Mouse (Mus musculus): ENCODE data around the gene Fam184b. TPM values are rescaled to one million over a fixed set of nuclear protein-coding genes. Genes with fewer than 3 reads are reported as not detected.
"Not testable (repeated sequence)": the region's sequence is repeated elsewhere in the genome, so short reads cannot be mapped to it uniquely, and the experiment has no call there.

The Fam184b gene
- polyA plus RNA-seq, 1 experiment from 2014 or later = 0.79 TPM

- Histone ChIP-seq H3K9me3 (replicated peaks) (no peaks in the 10 kb centered on the region), H3K27me3 (no peaks in the 10 kb centered on the region), H3K4me1 (peaks cover 12% of the 10 kb centered on the region), H3K9ac (peak overlapping the region; percentile 76), H3K4me2 (replicated peaks) (peak overlapping the region; percentile 80), H3K36me3 (no peaks in the 10 kb centered on the region), H3K27ac (peak overlapping the region; percentile 83; the same call in 1 of the 2 replicates), H3K4me3 (peak overlapping the region; percentile 68)
- ATAC-seq (ENCODE audit: low FRiP score) = peak; percentile 18
- WGBS = 1% methylated on average over 3 of the region's 3 CpGs
These were observed 29.4 kb upstream of the Fam184b start for GRCm38 (mm10) chr5:45668831-45669230.

- 43% methylated on average over 3 of the region's 3 CpGs for WGBS
- no peak overlapping the region for H3K27ac ChIP-seq
- H3K9ac ChIP-seq = no peak overlapping the region
- H3K27me3 ChIP-seq = no peaks in the 10 kb centered on the region
- peak overlapping the region; percentile 80 for H3K4me2 ChIP-seq (replicated peaks)
- H3K4me3 ChIP-seq = no peak overlapping the region
- no peaks in the 10 kb centered on the region for H3K36me3 ChIP-seq
- no peaks in the 10 kb centered on the region for H3K9me3 ChIP-seq (replicated peaks)
- no peak for ATAC-seq (ENCODE audit: low FRiP score)
- peaks cover 12% of the 10 kb centered on the region for H3K4me1 ChIP-seq
These were observed 28.9 kb upstream of the Fam184b start for GRCm38 (mm10) chr5:45668324-45668723.

- not testable (repeated sequence) for H3K36me3 ChIP-seq; H3K27me3 ChIP-seq; H3K4me3 ChIP-seq; H3K4me1 ChIP-seq; H3K9me3 ChIP-seq (replicated peaks); H3K27ac ChIP-seq; ATAC-seq (ENCODE audit: low FRiP score); H3K9ac ChIP-seq; H3K4me2 ChIP-seq (replicated peaks)
- 94% methylated on average over 13 of the region's 13 CpGs for WGBS
These were observed 19.0 kb upstream of the Fam184b start for GRCm38 (mm10) chr5:45658406-45658805.

- Histone ChIP-seq H3K36me3 (no peaks in the 10 kb centered on the region), H3K27me3 (no peaks in the 10 kb centered on the region), H3K27ac (no peak overlapping the region), H3K4me3 (no peak overlapping the region), H3K4me2 (replicated peaks) (no peak overlapping the region), H3K9ac (no peak overlapping the region), H3K4me1 (no peaks in the 10 kb centered on the region), H3K9me3 (replicated peaks) (no peaks in the 10 kb centered on the region)
- WGBS = 77% methylated on average over 2 of the region's 2 CpGs
- ATAC-seq (ENCODE audit: low FRiP score) = no peak
These were observed 11.8 kb upstream of the Fam184b start for GRCm38 (mm10) chr5:45651026-45651703.

GRCm38 (mm10) chr5:45639715-45640092 lies 290 bp upstream of the Fam184b start:
- Histone ChIP-seq H3K9ac (peak overlapping the region; percentile 66), H3K4me3 (peak overlapping the region; percentile 64), H3K4me1 (peaks cover 9% of the 10 kb centered on the region), H3K27ac (no peak overlapping the region), H3K36me3 (no peaks in the 10 kb centered on the region), H3K27me3 (peaks cover 14% of the 10 kb centered on the region), H3K9me3 (replicated peaks) (no peaks in the 10 kb centered on the region), H3K4me2 (replicated peaks) (peak overlapping the region; percentile 94)
- WGBS = under 1% methylated on average over 8 of the region's 8 CpGs
- peak; percentile 53 for ATAC-seq (ENCODE audit: low FRiP score)

- Histone ChIP-seq H3K4me2 (replicated peaks) (peak overlapping the region; percentile 94), H3K9ac (no peak overlapping the region), H3K36me3 (no peaks in the 10 kb centered on the region), H3K4me1 (peaks cover 9% of the 10 kb centered on the region), H3K27ac (no peak overlapping the region), H3K27me3 (peaks cover 14% of the 10 kb centered on the region), H3K9me3 (replicated peaks) (no peaks in the 10 kb centered on the region), H3K4me3 (no peak overlapping the region)
- WGBS = 64% methylated on average over 3 of the region's 3 CpGs
- ATAC-seq (ENCODE audit: low FRiP score) = no peak
These were observed 1.0 kb downstream of the Fam184b start for GRCm38 (mm10) chr5:45638378-45638777.

- 0 out of 2 replicates have a peak, but pooled peaks cover 5% of the 10 kb centered on the region for H3K9me3 ChIP-seq (replicated peaks)
- ATAC-seq (ENCODE audit: low FRiP score) = no peak
- no peak overlapping the region for H3K27ac ChIP-seq
- H3K4me1 ChIP-seq = no peaks in the 10 kb centered on the region
- no peak overlapping the region for H3K4me2 ChIP-seq (replicated peaks)
- H3K27me3 ChIP-seq = no peaks in the 10 kb centered on the region
- H3K4me3 ChIP-seq = no peak overlapping the region
- H3K9ac ChIP-seq = no peak overlapping the region
- no peaks in the 10 kb centered on the region for H3K36me3 ChIP-seq
These were observed 9.9 kb downstream of the Fam184b start for GRCm38 (mm10) chr5:45629470-45629869.

- H3K36me3 ChIP-seq = no peaks in the 10 kb centered on the region
- no peaks in the 10 kb centered on the region for H3K4me1 ChIP-seq
- H3K9ac ChIP-seq = no peak overlapping the region
- no peaks in the 10 kb centered on the region for H3K27me3 ChIP-seq
- no peak overlapping the region for H3K4me2 ChIP-seq (replicated peaks)
- 70% methylated on average over 1 of the region's 1 CpGs for WGBS
- no peak overlapping the region for H3K4me3 ChIP-seq
- H3K9me3 ChIP-seq (replicated peaks) = 0 out of 2 replicates have a peak, but pooled peaks cover 5% of the 10 kb centered on the region
- ATAC-seq (ENCODE audit: low FRiP score) = no peak
- no peak overlapping the region for H3K27ac ChIP-seq
These were observed 11.6 kb downstream of the Fam184b start for GRCm38 (mm10) chr5:45627771-45628170.

GRCm38 (mm10) chr5:45621511-45621910 lies 17.9 kb downstream of the Fam184b start:
- H3K27ac ChIP-seq = no peak overlapping the region
- H3K4me2 ChIP-seq (replicated peaks) = no peak overlapping the region
- no peak overlapping the region for H3K4me3 ChIP-seq
- no peak for ATAC-seq (ENCODE audit: low FRiP score)
- no peaks in the 10 kb centered on the region for H3K4me1 ChIP-seq
- no peaks in the 10 kb centered on the region for H3K27me3 ChIP-seq
- WGBS = 38% methylated on average over 3 of the region's 3 CpGs
- 0 out of 2 replicates have a peak, but pooled peaks cover 5% of the 10 kb centered on the region for H3K9me3 ChIP-seq (replicated peaks)
- no peak overlapping the region for H3K9ac ChIP-seq
- no peaks in the 10 kb centered on the region for H3K36me3 ChIP-seq

GRCm38 (mm10) chr5:45599056-45599455 lies 40.4 kb downstream of the Fam184b start:
- Histone ChIP-seq H3K4me1 (no peaks in the 10 kb centered on the region), H3K36me3 (no peaks in the 10 kb centered on the region), H3K4me3 (no peak overlapping the region), H3K4me2 (replicated peaks) (no peak overlapping the region), H3K27me3 (no peaks in the 10 kb centered on the region), H3K9ac (no peak overlapping the region), H3K9me3 (replicated peaks) (no peaks in the 10 kb centered on the region), H3K27ac (no peak overlapping the region)
- ATAC-seq (ENCODE audit: low FRiP score) = no peak
- WGBS = 81% methylated on average over 4 of the region's 4 CpGs

- peak; percentile 38; the same call in 1 of the 2 replicates for ATAC-seq (ENCODE audit: low FRiP score)
- Histone ChIP-seq H3K36me3 (no peaks in the 10 kb centered on the region), H3K9ac (no peak overlapping the region), H3K4me2 (replicated peaks) (no peak overlapping the region), H3K4me1 (no peaks in the 10 kb centered on the region), H3K27me3 (no peaks in the 10 kb centered on the region), H3K4me3 (no peak overlapping the region), H3K9me3 (replicated peaks) (no peaks in the 10 kb centered on the region), H3K27ac (no peak overlapping the region)
- 71% methylated on average over 3 of the region's 3 CpGs for WGBS
These were observed 43.9 kb downstream of the Fam184b start for GRCm38 (mm10) chr5:45595363-45596039.

GRCm38 (mm10) chr5:45593276-45593675 lies 46.1 kb downstream of the Fam184b start:
- 71% methylated on average over 6 of the region's 6 CpGs for WGBS
- H3K4me3 ChIP-seq = no peak overlapping the region
- ATAC-seq (ENCODE audit: low FRiP score) = no peak
- H3K36me3 ChIP-seq = no peaks in the 10 kb centered on the region
- no peak overlapping the region for H3K27ac ChIP-seq
- H3K9ac ChIP-seq = no peak overlapping the region
- H3K27me3 ChIP-seq = no peaks in the 10 kb centered on the region
- H3K9me3 ChIP-seq (replicated peaks) = no peaks in the 10 kb centered on the region
- no peak overlapping the region for H3K4me2 ChIP-seq (replicated peaks)
- H3K4me1 ChIP-seq = no peaks in the 10 kb centered on the region

- no peak overlapping the region for H3K4me3 ChIP-seq
- no peaks in the 10 kb centered on the region for H3K9me3 ChIP-seq (replicated peaks)
- WGBS = 89% methylated on average over 4 of the region's 4 CpGs
- no peaks in the 10 kb centered on the region for H3K27me3 ChIP-seq
- no peak overlapping the region for H3K27ac ChIP-seq
- no peaks in the 10 kb centered on the region for H3K36me3 ChIP-seq
- H3K4me2 ChIP-seq (replicated peaks) = no peak overlapping the region
- no peak overlapping the region for H3K9ac ChIP-seq
- H3K4me1 ChIP-seq = no peaks in the 10 kb centered on the region
- no peak for ATAC-seq (ENCODE audit: low FRiP score)
These were observed 49.3 kb downstream of the Fam184b start for GRCm38 (mm10) chr5:45590094-45590493.

Data from hindbrain, embryonic 12.5 days (tissue).